Mouse (Mus musculus) ES-E14 (cell line): ENCODE measurements around the gene Trpm2. TPM values are rescaled to one million over a fixed set of nuclear protein-coding genes. Genes with fewer than 3 reads are reported as not detected.
A peak's percentile ranks its signal among the peaks of the same experiment; 100 is the strongest.

ENCODE experiments used
- DNase-seq: peaks from one replicate; pipeline ENCODE4 v3.0.0-alpha.2; 2013; ENCODE audit warnings: low read depth, low spot score
- H3K27ac ChIP-seq: 2 replicates; pipeline ENCODE4 v1.5.1; 2012; ENCODE audit warnings: low read depth, mild to moderate bottlenecking, low read length, moderate library complexity, mixed read lengths; ENCODE audit not compliant: poor library complexity, insufficient read depth, severe bottlenecking
- H3K36me3 ChIP-seq: 2 replicates; pipeline ENCODE4 v1.6.1; 2012; ENCODE audit warnings: mild to moderate bottlenecking, low read length, moderate library complexity, mixed read lengths; ENCODE audit not compliant: control insufficient read depth, poor library complexity, insufficient read depth, severe bottlenecking
- H3K4me1 ChIP-seq, 2 experiments: fragments of 150-350 bp in 1 of 2; sonication (generic) in 1 of 2; 2 replicates each; pipeline ENCODE4 v1.6.1; 2012; ENCODE audit warnings: low read length in 2 of 2, mild to moderate bottlenecking in 1 of 2, mixed read lengths in 1 of 2; ENCODE audit not compliant: control insufficient read depth in 2 of 2, insufficient read depth in 2 of 2, poor library complexity in 1 of 2
- H3K4me3 ChIP-seq, 2 experiments: fragments of 150-350 bp in 1 of 2; sonication (generic) in 1 of 2; 2 replicates each; pipeline ENCODE4 v1.5.1; 2012; ENCODE audit warnings: low read length in 2 of 2, low read depth in 1 of 2, mild to moderate bottlenecking in 1 of 2, mixed read lengths in 1 of 2; ENCODE audit not compliant: insufficient read depth in 1 of 2, poor library complexity in 1 of 2, severe bottlenecking in 1 of 2
- H3K9ac ChIP-seq: 2 replicates; pipeline ENCODE4 v1.6.1; 2012; ENCODE audit warnings: low read depth, mild to moderate bottlenecking, low read length, mixed read lengths; ENCODE audit not compliant: poor library complexity, insufficient read depth, severe bottlenecking
- H3K9me3 ChIP-seq: fragments of 150-350 bp; sonication (generic); 2 replicates; pipeline ENCODE4 v1.6.1; 2012; ENCODE audit warnings: low read depth, mild to moderate bottlenecking, low read length; ENCODE audit not compliant: control insufficient read depth, insufficient read depth
- CHD2 ChIP-seq: IDR thresholded peaks from 2 replicates; pipeline ENCODE4 v1.6.1; 2014; ENCODE audit warnings: mild to moderate bottlenecking, low read depth, low read length, inconsistent platforms
- HCFC1 ChIP-seq: IDR thresholded peaks from 2 replicates; pipeline ENCODE4 v1.6.1; 2012; ENCODE audit warnings: low read length, inconsistent platforms, borderline replicate concordance; ENCODE audit not compliant: insufficient read depth
- MAFK ChIP-seq: IDR thresholded peaks from 2 replicates; pipeline ENCODE4 v1.6.1; 2014; ENCODE audit warnings: mild to moderate bottlenecking, low read depth, low read length, inconsistent platforms; ENCODE audit not compliant: insufficient read depth
- ZC3H11A ChIP-seq: IDR thresholded peaks from 2 replicates; pipeline ENCODE4 v1.6.1; 2012; ENCODE audit warnings: low read depth, mild to moderate bottlenecking, inconsistent platforms, low read length, borderline replicate concordance
- ZNF384 ChIP-seq: IDR thresholded peaks from 2 replicates; pipeline ENCODE4 v1.6.1; 2012; ENCODE audit warnings: low read depth, low read length, inconsistent platforms
- in situ Hi-C, 2 experiments: fragments of 600-800 bp; cut with MboI; formaldehyde crosslinking; loops; one replicate each; pipeline ENCODE4 v1.15.1; 2025; ENCODE audit warnings: low sequenced_read_pairs in 2 of 2, inconsistent platforms in 1 of 2; ENCODE audit not compliant: unreplicated experiment in 2 of 2
- total RNA-seq: library from RNA; depleted of rRNA; stranded (reverse); fragments of 300-350 nt; gene quantifications from 2 replicates; pipeline ENCODE4 v1.2.3, GENCODE M21; 2012

Gene Trpm2
- total RNA-seq, 1 experiment = 0.54 TPM

- in situ Hi-C loops = no loop called here
- Histone ChIP-seq H3K4me1 (peaks cover 0 to 10% of the 10 kb centered on the region in 2 experiments; a peak in 1 of 4 replicates), H3K4me3 (peak within 1 kb of the TSS; percentile 81 to 99), H3K36me3 (peaks cover 15% of the 10 kb centered on the region; the same call in 1 of the 2 replicates), H3K9ac (peak within 1 kb of the TSS; percentile 89), H3K27ac (peak within 1 kb of the TSS; percentile 93), H3K9me3 (no peaks in the 10 kb centered on the region)
- no peak for TF ChIP-seq ZNF384
- TF ChIP-seq HCFC1 = 0 out of 2 replicates have a peak, but pooled peaks have one; percentile 63
- peak; percentile 49; the same call in 1 of the 2 replicates for TF ChIP-seq MAFK
- no peak for TF ChIP-seq CHD2
- DNase-seq = peak; percentile 64
Observed at GRCm38 (mm10) chr10:78009945-78010293, 39.6 kb upstream of the Trpm2 start, which contains the start of gene Pfkl. Gene Pfkl, minus strand, starts transcription at chr10:78010083.

GRCm38 (mm10) chr10:78009184-78009944, 39.0 kb upstream of the Trpm2 start:
- H3K9ac ChIP-seq = peak overlapping the region; percentile 89
- peak overlapping the region; percentile 81 to 99 for H3K4me3 ChIP-seq
- H3K4me1 ChIP-seq = peaks cover 0 to 10% of the 10 kb centered on the region in 2 experiments; a peak in 1 of 4 replicates
- no peak for TF ChIP-seq ZC3H11A
- no peak for TF ChIP-seq MAFK
- no peak for TF ChIP-seq ZNF384
- TF ChIP-seq HCFC1 = no peak; the same call in 1 of the 2 replicates
- TF ChIP-seq CHD2 = no peak
- peak overlapping the region; percentile 93 for H3K27ac ChIP-seq
- peaks cover 18% of the 10 kb centered on the region; the same call in 1 of the 2 replicates for H3K36me3 ChIP-seq
- in situ Hi-C loops = no loop called here
- H3K9me3 ChIP-seq = no peaks in the 10 kb centered on the region
- DNase-seq = peak; percentile 95

GRCm38 (mm10) chr10:78008169-78008568, 37.8 kb upstream of the Trpm2 start:
- Histone ChIP-seq H3K27ac (no peak overlapping the region), H3K9me3 (no peaks in the 10 kb centered on the region), H3K36me3 (peaks cover 20% of the 10 kb centered on the region; the same call in 1 of the 2 replicates), H3K4me3 (peak overlapping the region; percentile 81 to 99), H3K9ac (peak overlapping the region; percentile 89), H3K4me1 (peaks cover 0 to 10% of the 10 kb centered on the region in 2 experiments; a peak in 1 of 4 replicates)
- TF ChIP-seq CHD2 (no peak), HCFC1 (no peak), ZNF384 (no peak), ZC3H11A (no peak), MAFK (no peak)
- in situ Hi-C loops = no loop called here
- no peak for DNase-seq

- Histone ChIP-seq H3K4me3 (no peak overlapping the region), H3K9ac (no peak overlapping the region), H3K9me3 (no peaks in the 10 kb centered on the region), H3K36me3 (peaks cover 27% of the 10 kb centered on the region; the same call in 1 of the 2 replicates), H3K4me1 (peaks cover 0 to 10% of the 10 kb centered on the region in 2 experiments; a peak in 1 of 4 replicates), H3K27ac (no peak overlapping the region)
- in situ Hi-C loops = no loop called here
- no peak for TF ChIP-seq ZC3H11A
- TF ChIP-seq ZNF384 = no peak
- TF ChIP-seq CHD2 = no peak
- TF ChIP-seq MAFK = no peak
- TF ChIP-seq HCFC1 = no peak
- DNase-seq = no peak
Observed at GRCm38 (mm10) chr10:78007203-78007602, 36.8 kb upstream of the Trpm2 start.
